Mouse (Mus musculus): ENCODE measurements at regions not wholly inside any gene's neighbourhood (a gene's known extent, or its start where the extent isn't known, plus 50 kb on each side); places are given as distances from the start of the nearest gene placed in this dataset.
"Not testable (repeated sequence)": the region's sequence is repeated elsewhere in the genome, so short reads cannot be mapped to it uniquely, and the experiment has no call there.

DNA sequence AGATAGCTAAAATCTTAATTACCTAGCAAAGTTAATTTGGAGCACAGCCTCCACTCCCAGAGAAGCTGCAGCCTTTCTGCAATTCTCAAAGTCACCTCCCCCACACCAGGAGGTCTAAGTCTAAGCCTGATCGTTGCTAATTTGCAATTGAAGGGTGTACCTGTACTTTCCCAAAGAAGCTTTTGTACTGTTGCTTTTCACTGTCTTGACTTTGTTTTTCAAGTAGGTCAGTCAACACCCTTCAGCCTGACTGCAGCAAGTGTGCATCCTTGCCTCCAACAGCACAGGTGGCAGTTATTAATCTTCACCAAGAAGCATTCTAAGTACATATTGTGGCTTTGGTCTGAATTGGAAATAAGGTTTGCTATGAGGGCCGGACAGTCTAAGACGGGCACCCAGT is 91.7 kb upstream of the Slc22a30 start:
- not testable (repeated sequence) for DNase-seq

GRCm38 (mm10) chr19:8497526-8497925 is 92.6 kb upstream of the Slc22a30 start:
- not testable (repeated sequence) for DNase-seq

- DNase-seq = not testable (repeated sequence)
Measured at GRCm38 (mm10) chr19:8517721-8518120, 73.3 kb upstream of the Slc22a8 start.

DNA sequence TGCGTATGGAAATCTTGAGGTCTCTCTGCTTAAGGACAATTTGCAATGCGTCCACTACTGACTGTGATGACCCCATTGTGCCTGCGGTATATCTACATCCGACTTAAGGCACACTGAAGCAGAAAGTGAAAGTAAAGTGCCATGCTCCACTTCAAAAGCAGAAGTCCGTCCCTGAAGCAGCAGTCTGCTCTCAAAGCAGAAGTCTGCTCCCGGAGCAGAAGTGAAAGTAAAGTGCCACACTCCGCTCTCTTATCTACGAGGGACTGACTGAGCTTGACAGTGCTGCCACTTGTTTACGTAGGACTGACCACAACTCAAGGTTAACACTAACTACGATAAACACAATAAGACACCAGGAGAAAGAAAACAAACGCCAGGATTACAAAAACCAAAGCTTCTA is 72.8 kb upstream of the Slc22a8 start:
- DNase-seq = peak; percentile 14

GRCm38 (mm10) chr19:8518933-8519332 is 72.1 kb upstream of the Slc22a8 start:
- DNase-seq = not testable (repeated sequence)

GRCm38 (mm10) chr19:8534597-8534996 is 56.5 kb upstream of the Slc22a8 start:
- no peak for DNase-seq

DNA sequence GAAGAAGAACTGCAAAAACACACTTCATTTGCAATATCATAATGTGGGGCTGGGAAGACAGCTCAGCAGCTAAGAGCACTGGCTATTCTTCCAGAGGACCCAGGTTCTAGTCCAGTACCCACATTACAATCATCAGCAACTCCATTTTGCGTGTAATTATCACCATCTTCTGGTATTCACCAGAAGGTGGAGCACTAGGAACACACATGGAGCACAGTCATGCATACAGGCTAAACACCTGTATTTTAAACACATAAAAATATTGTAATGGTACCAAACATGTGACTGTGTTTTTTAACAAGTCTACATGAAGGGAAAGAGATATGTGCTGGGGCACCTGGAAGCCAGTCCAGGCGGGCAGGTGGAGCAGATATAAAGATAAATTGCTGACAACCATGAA is 55.0 kb upstream of the Slc22a8 start:
- DNase-seq = no peak

Measured in kidney, postnatal 14 days (tissue).